Mouse (Mus musculus) C2C12 (cell line): ENCODE results near the gene Slc25a36.

Experiments
- CTCF ChIP-seq: IDR thresholded peaks from one replicate; pipeline ENCODE4 v1.5.1; 2011; ENCODE audit not compliant: control insufficient read depth, insufficient read depth, insufficient read length
- USF1 ChIP-seq: IDR thresholded peaks from one replicate; pipeline ENCODE4 v1.6.1; 2011; ENCODE audit warnings: low read depth, mild to moderate bottlenecking, control low read depth, moderate library complexity

GRCm38 (mm10) chr9:97027361-97027760 lies 83.6 kb downstream of the Slc25a36 start:
- TF ChIP-seq CTCF = no peak
- no peak for TF ChIP-seq USF1
